ENCODE assay signal across 23 mouse cellular contexts in the genomic region with DNA sequence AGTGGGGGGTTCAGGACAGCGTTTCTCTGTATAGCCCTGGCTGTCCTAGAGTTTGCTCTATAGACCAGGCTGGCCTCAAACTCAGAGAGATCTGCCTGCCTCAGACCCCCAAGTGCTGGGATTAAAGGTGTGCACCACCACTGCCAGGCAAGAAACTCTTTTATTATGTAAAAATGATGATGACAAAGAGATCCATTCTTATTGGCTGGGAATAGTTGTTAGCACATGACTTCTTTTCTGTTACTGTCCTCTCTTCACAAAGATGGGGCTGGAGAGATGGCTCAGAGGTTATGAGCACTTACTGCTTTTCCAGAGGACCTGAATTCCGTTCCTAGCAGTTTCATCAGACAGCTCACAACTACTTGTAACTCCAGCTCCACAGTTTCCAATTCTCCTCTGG. TPM values are rescaled to one million over a fixed set of nuclear protein-coding genes. Genes with fewer than 3 reads are reported as not detected.
DNase-seq lines count a peak whose midpoint lies in the region; TF ChIP-seq lines count a peak whose summit lies in the region.
"Had no signal": no experiment of that assay in that cellular context is flagged by ENCODE, and none has a peak within 500 bp of the region (broad histone marks: within the 10 kb centered on the region; RNA-seq: fewer than 3 reads in every experiment).

No protein-coding gene starts in this region.

- no peaks in the 10 kb centered on the region for H3K9me3 ChIP-seq in ES-Bruce4 (replicated peaks; ENCODE audit: control insufficient read depth, insufficient read depth, low read length, poor library complexity, severe bottlenecking)
- H3K9me3 ChIP-seq in limb, embryonic 10.5 days (replicated peaks), result no peaks in the 10 kb centered on the region
- H3K9me3 ChIP-seq: embryonic facial prominence, embryonic 10.5 days; embryonic facial prominence, embryonic 12.5 days; forebrain, embryonic 13.5 days; forebrain, embryonic 15.5 days; G1E had no signal

- peak overlapping the region; percentile 48; the same call in 1 of the 2 replicates for H3K27ac ChIP-seq in ES-Bruce4 (ENCODE audit: insufficient read depth, low read length)
- no peak overlapping the region for H3K27ac ChIP-seq in limb, embryonic 10.5 days
- H3K27ac ChIP-seq: embryonic facial prominence, embryonic 10.5 days; embryonic facial prominence, embryonic 12.5 days; forebrain, embryonic 13.5 days; forebrain, embryonic 15.5 days had no signal

- 0 out of 2 replicates have a peak, but pooled peaks have one; percentile 6 for TF ChIP-seq EP300 in ES-Bruce4 (IDR thresholded peaks at IDR 0.05; ENCODE audit: insufficient read depth, low read depth, low read length)

- H3K36me3 ChIP-seq in ES-Bruce4 (ENCODE audit: control insufficient read depth, insufficient read depth, low read length, poor library complexity, severe bottlenecking), result no peaks in the 10 kb centered on the region
- no peaks in the 10 kb centered on the region for H3K36me3 ChIP-seq in limb, embryonic 10.5 days
- H3K36me3 ChIP-seq: embryonic facial prominence, embryonic 10.5 days; embryonic facial prominence, embryonic 12.5 days; forebrain, embryonic 15.5 days; G1E had no signal

- TF ChIP-seq POLR2A in ES-Bruce4 (IDR thresholded peaks at IDR 0.05; ENCODE audit: insufficient read depth, low read length), result no peak

- H3K4me1 ChIP-seq in ES-Bruce4 (ENCODE audit: control insufficient read depth, insufficient read depth, low read length), result peaks cover 1% of the 10 kb centered on the region
- no peaks in the 10 kb centered on the region for H3K4me1 ChIP-seq in limb, embryonic 10.5 days
- H3K4me1 ChIP-seq: embryonic facial prominence, embryonic 10.5 days; embryonic facial prominence, embryonic 12.5 days; forebrain, embryonic 13.5 days; forebrain, embryonic 15.5 days had no signal

- H3K9ac ChIP-seq in ES-Bruce4 (ENCODE audit: low read depth, poor library complexity, severe bottlenecking), result no peak overlapping the region
- H3K9ac ChIP-seq: embryonic facial prominence, embryonic 12.5 days; forebrain, embryonic 13.5 days; forebrain, embryonic 15.5 days; forebrain, postnatal 0 days had no signal

- intact Hi-C loops in left cerebral cortex, postnatal 10 days (cut with DNase I), result no loop called here

- 81% methylated on average over 2 of the region's 2 CpGs for WGBS in limb, embryonic 10.5 days

- DNase-seq in ES-CJ7 (ENCODE audit: low read depth, low spot score), result peak; percentile 67
- peak; percentile 72 for DNase-seq in R1 (ENCODE audit: low read depth, low spot score)
- no peak for DNase-seq in left cerebral cortex, postnatal 10 days (ENCODE audit: extremely low spot score in 1 of 2, low spot score in 2 of 2)
- DNase-seq in liver, result no peak
- no peak for DNase-seq in limb, embryonic 10.5 days (ENCODE audit: low spot score)
- DNase-seq: adrenal gland, adult 8-10 months; adrenal gland, postnatal 14 days; adrenal gland, postnatal 36 days; cerebellum, adult 11-12 months; cerebellum, adult 2 months; cerebellum, adult 9-10 months; cerebellum, postnatal 10 days; cerebellum, postnatal 25 days; forebrain, postnatal 0 days had no signal

- TF ChIP-seq CTCF in ES-Bruce4 (IDR thresholded peaks at IDR 0.05; ENCODE audit: low read depth, low read length), result no peak

- no peak overlapping the region for H3K4me3 ChIP-seq in ES-Bruce4 (ENCODE audit: low read depth, low read length)
- no peak overlapping the region for H3K4me3 ChIP-seq in limb, embryonic 10.5 days
- H3K4me3 ChIP-seq: embryonic facial prominence, embryonic 10.5 days; embryonic facial prominence, embryonic 12.5 days; forebrain, embryonic 13.5 days; forebrain, embryonic 15.5 days had no signal

- H3K27me3 ChIP-seq in ES-Bruce4 (ENCODE audit: control insufficient read depth, insufficient read depth, low read length, poor library complexity, severe bottlenecking), result no peaks in the 10 kb centered on the region
- H3K27me3 ChIP-seq in limb, embryonic 10.5 days (ENCODE audit: low read depth, poor library complexity, severe bottlenecking), result no peaks in the 10 kb centered on the region
- H3K27me3 ChIP-seq: embryonic facial prominence, embryonic 12.5 days; forebrain, embryonic 13.5 days; forebrain, embryonic 15.5 days had no signal

RNA-seq across cellular contexts. Expression of gene Asb14, which starts 14.4 kb away (rescaled TPM):
- 0.47 and 0.84 TPM in 2 replicates for polyA plus RNA-seq in ES-Bruce4 (2011; ENCODE audit: insufficient read depth, insufficient read length, low read depth, missing spikeins)
- under 1 TPM in 1 of 2 experiments, not detected in 1; 0.73 TPM for total RNA-seq in left cerebral cortex, postnatal 10 days (2021)
- 0.10 TPM in 1 of 2 replicates, not detected in the other for polyA plus RNA-seq in limb, embryonic 10.5 days (2016; fragmentation: Nextera tagmentation; extraction: Ambion mirVana)
- total RNA-seq: adrenal gland, adult 18-20 months; adrenal gland, adult 8-10 months; adrenal gland, postnatal 14 days; adrenal gland, postnatal 36 days had no signal
- polyA plus RNA-seq: C2C12; embryonic facial prominence, embryonic 10.5 days; forebrain, embryonic 11.5 days; forebrain, embryonic 13.5 days; G1E had no signal

Comparison
In these comparisons a context has a peak if more than half of its experiments do, and no peak if none do; other contexts are left out.
1. DNase-seq: peak in ES-CJ7 (single experiment) and R1 (single experiment); none in left cerebral cortex, postnatal 10 days (0 of 2), liver (single experiment) and limb, embryonic 10.5 days (single experiment).